Mouse (Mus musculus) left cerebral cortex, postnatal 14 days (tissue): ENCODE results near the gene Tprn. TPM values are rescaled to one million over a fixed set of nuclear protein-coding genes. Genes with fewer than 3 reads are reported as not detected.

Experiments
- DNase-seq, 2 experiments: peaks; one replicate each; pipeline ENCODE4 v3.0.0; 2021 to 2022; ENCODE audit warnings: low spot score in 2 of 2, mixed read lengths in 1 of 2
- intact Hi-C: fragments of 180-260 bp; cut with DNase I; formaldehyde crosslinking; loops from one replicate; pipeline ENCODE4 v1.15.1; 2025
- total RNA-seq, 2 experiments: library from RNA; stranded (reverse); gene quantifications; 2 replicates each; pipeline ENCODE4 v1.2.3; 2021

The Tprn gene
- total RNA-seq, 2 experiments from 2014 or later: 14.2 to 15.7 TPM

- intact Hi-C loops: no loop called here
- DNase-seq: peak; percentile 53 to 80
These were observed 55.9 kb downstream of the Tprn start for GRCm38 (mm10) chr2:25318119-25318966.

DNA sequence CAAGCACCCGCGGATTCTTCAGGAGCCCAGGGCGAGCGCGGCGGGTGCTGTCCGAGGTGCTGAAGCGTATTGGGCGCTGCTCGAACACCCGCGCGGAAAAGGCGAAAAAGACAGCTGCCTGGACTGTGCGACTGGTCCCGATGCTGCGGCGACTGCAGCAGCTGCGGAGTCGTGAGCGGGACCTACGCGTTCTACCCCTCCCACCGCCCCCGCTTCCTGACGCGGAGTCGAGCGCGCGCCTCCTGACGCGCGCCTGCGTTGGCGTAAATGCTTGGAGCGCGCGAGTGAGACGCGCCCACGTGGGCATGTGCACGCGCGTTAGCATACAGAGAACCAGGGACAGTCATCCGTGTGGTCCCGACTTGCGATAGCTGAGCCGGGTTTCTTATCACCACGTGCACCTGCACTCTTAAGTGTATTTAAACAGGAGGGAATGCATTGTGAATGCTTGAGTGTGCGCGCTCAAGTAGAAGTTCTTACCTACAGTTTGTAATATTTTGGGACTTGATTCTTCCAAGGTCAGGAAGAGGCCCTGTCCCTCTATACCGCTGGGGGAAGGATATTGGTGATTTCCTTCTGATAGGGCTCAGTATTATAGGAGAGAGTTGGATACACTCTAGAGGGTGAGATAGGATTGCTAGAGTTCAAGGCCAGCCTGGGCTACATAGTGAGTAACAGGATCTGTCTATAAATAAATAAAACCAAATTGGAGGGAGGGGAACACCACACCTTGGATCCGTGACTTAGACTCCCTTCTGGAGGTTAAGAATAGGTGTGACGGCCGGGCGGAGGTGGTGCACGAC is 56.8 kb downstream of the Tprn start, which contains the start of gene Grin1:
Grin1 (minus strand) TSS at position 217 of the 803 bp plus-strand sequence.
- intact Hi-C loops: no loop called here
- DNase-seq: peak; percentile 92 to 97

Other genes with a start within 250 kb of the Tprn start
- gene Nsmf, start 208.3 kb upstream of the Tprn start, total RNA-seq: 100 to 1,000 TPM; 565 to 580 TPM
- not detected for gene Entpd8, start 182.3 kb upstream of the Tprn start, total RNA-seq
- not detected for gene Noxa1, start 167.5 kb upstream of the Tprn start, total RNA-seq
- gene Nrarp, start 81.9 kb upstream of the Tprn start, total RNA-seq: 10 to 100 TPM; 38.6 to 44.9 TPM
- 1 to 10 TPM; 1.7 to 2.6 TPM for gene Tor4a, start 65.7 kb upstream of the Tprn start, total RNA-seq
- 10 to 100 TPM; 49.9 to 52.1 TPM for gene Nelfb, start 51.1 kb upstream of the Tprn start, total RNA-seq
- under 1 TPM; 0.27 to 0.44 TPM for gene Stpg3, start 48.0 kb upstream of the Tprn start, total RNA-seq
- gene Fam166a, start 43.9 kb upstream of the Tprn start, total RNA-seq: not detected
- 100 to 1,000 TPM; 478 to 505 TPM for gene Tubb4b, start 37.9 kb upstream of the Tprn start, total RNA-seq
- not detected for gene Slc34a3, start 28.3 kb upstream of the Tprn start, total RNA-seq
- not detected for gene Rnf224, start 25.8 kb upstream of the Tprn start, total RNA-seq
- gene Rnf208, start 20.4 kb upstream of the Tprn start, total RNA-seq: 100 to 1,000 TPM; 220 to 242 TPM
- under 1 TPM in 1 of 2 experiments, not detected in 1; 0.79 TPM for gene Cysrt1, start 20.2 kb upstream of the Tprn start, total RNA-seq
- gene AL732309.1, start 15.8 kb upstream of the Tprn start, total RNA-seq: 1 to 10 TPM; 2.3 to 2.8 TPM
- gene Tmem203, start 7.2 kb upstream of the Tprn start, total RNA-seq: 10 to 100 TPM; 35.3 to 41.3 TPM
- 10 to 100 TPM; 70.9 to 72.1 TPM for gene Ssna1, start 9.8 kb downstream of the Tprn start, total RNA-seq
- gene Anapc2, start 9.9 kb downstream of the Tprn start, total RNA-seq: 10 to 100 TPM; 69.8 to 73.2 TPM
- not detected for gene Tmem210, start 25.5 kb downstream of the Tprn start, total RNA-seq
- gene Lrrc26, start 27.3 kb downstream of the Tprn start, total RNA-seq: not detected
- gene Grin1, start 56.6 kb downstream of the Tprn start, total RNA-seq: 100 to 1,000 TPM; 477 to 493 TPM
- 10 to 100 TPM; 57.2 to 59.0 TPM for gene Man1b1, start 69.7 kb downstream of the Tprn start, total RNA-seq
- gene Dpp7, start 93.7 kb downstream of the Tprn start, total RNA-seq: 10 to 100 TPM; 28.0 to 31.6 TPM
- 10 to 100 TPM; 12.2 to 14.8 TPM for gene Uap1l1, start 103.1 kb downstream of the Tprn start, total RNA-seq
- gene Sapcd2, start 109.7 kb downstream of the Tprn start, total RNA-seq: 1 to 10 TPM; 6.2 to 7.0 TPM
- gene Entpd2, start 133.3 kb downstream of the Tprn start, total RNA-seq: 10 to 100 TPM; 14.7 to 17.5 TPM
- 100 to 1,000 TPM; 366 to 370 TPM for gene Npdc1, start 136.7 kb downstream of the Tprn start, total RNA-seq
- under 1 TPM; 0.26 to 0.27 TPM for gene Fut7, start 160.6 kb downstream of the Tprn start, total RNA-seq
- 100 to 1,000 TPM; 137 to 152 TPM for gene Abca2, start 166.1 kb downstream of the Tprn start, total RNA-seq
- gene Clic3, start 194.2 kb downstream of the Tprn start, total RNA-seq: 1 to 10 TPM in 1 of 2 experiments, under 1 TPM in 1; 0.59 to 1.2 TPM
- gene Paxx, start 198.5 kb downstream of the Tprn start, total RNA-seq: 10 to 100 TPM; 64.1 to 66.3 TPM
- gene Ptgds, start 207.4 kb downstream of the Tprn start, total RNA-seq: 1,000 to 10,000 TPM; 1,462 to 1,765 TPM
- gene Lcn12, start 231.3 kb downstream of the Tprn start, total RNA-seq: not detected
- gene Fbxw5, start 238.1 kb downstream of the Tprn start, total RNA-seq: 100 to 1,000 TPM; 141 to 142 TPM
- gene C8g, start 239.1 kb downstream of the Tprn start, total RNA-seq: 1 to 10 TPM in 1 of 2 experiments, under 1 TPM in 1; 0.59 to 1.6 TPM